Mouse (Mus musculus): Measurements from ENCODE around the gene Chmp2a. TPM values are rescaled to one million over a fixed set of nuclear protein-coding genes. Genes with fewer than 3 reads are reported as not detected.

Gene Chmp2a
- polyA plus RNA-seq, 1 experiment from 2014 or later: 179 TPM

- Histone ChIP-seq H3K36me3 (no peaks in the 10 kb centered on the region), H3K4me2 (replicated peaks) (no peak within 1 kb of the TSS), H3K4me1 (no peaks in the 10 kb centered on the region), H3K27me3 (no peaks in the 10 kb centered on the region), H3K9me3 (replicated peaks) (no peaks in the 10 kb centered on the region), H3K27ac (replicated peaks) (no peak within 1 kb of the TSS), H3K9ac (no peak within 1 kb of the TSS), H3K4me3 (replicated peaks) (no peak within 1 kb of the TSS)
- ATAC-seq (ENCODE audit: insufficient number of reproducible peaks, low FRiP score, low TSS enrichment, low read depth): no peak
- 72% methylated on average over 5 of the region's 5 CpGs for WGBS
Measured at GRCm38 (mm10) chr7:12998053-12998452, 36.6 kb downstream of the Chmp2a start, which contains the start of gene Slc27a5. Gene Slc27a5 (minus strand): TSS chr7:12998192.

- H3K4me2 ChIP-seq (replicated peaks): no peak overlapping the region
- H3K4me3 ChIP-seq (replicated peaks): no peak overlapping the region
- H3K4me1 ChIP-seq: no peaks in the 10 kb centered on the region
- no peaks in the 10 kb centered on the region for H3K27me3 ChIP-seq
- no peak overlapping the region for H3K9ac ChIP-seq
- H3K9me3 ChIP-seq (replicated peaks): no peaks in the 10 kb centered on the region
- H3K27ac ChIP-seq (replicated peaks): no peak overlapping the region
- H3K36me3 ChIP-seq: no peaks in the 10 kb centered on the region
- ATAC-seq (ENCODE audit: insufficient number of reproducible peaks, low FRiP score, low TSS enrichment, low read depth): no peak
- 59% methylated on average over 5 of the region's 5 CpGs for WGBS
Measured at GRCm38 (mm10) chr7:12997230-12997629, 37.4 kb downstream of the Chmp2a start.

GRCm38 (mm10) chr7:12995862-12996261 lies 38.7 kb downstream of the Chmp2a start:
- no peak overlapping the region for H3K27ac ChIP-seq (replicated peaks)
- H3K4me1 ChIP-seq: no peaks in the 10 kb centered on the region
- no peak overlapping the region for H3K4me3 ChIP-seq (replicated peaks)
- no peaks in the 10 kb centered on the region for H3K36me3 ChIP-seq
- ATAC-seq (ENCODE audit: insufficient number of reproducible peaks, low FRiP score, low TSS enrichment, low read depth): no peak
- H3K27me3 ChIP-seq: no peaks in the 10 kb centered on the region
- H3K9ac ChIP-seq: no peak overlapping the region
- no peak overlapping the region for H3K4me2 ChIP-seq (replicated peaks)
- no peaks in the 10 kb centered on the region for H3K9me3 ChIP-seq (replicated peaks)

DNA sequence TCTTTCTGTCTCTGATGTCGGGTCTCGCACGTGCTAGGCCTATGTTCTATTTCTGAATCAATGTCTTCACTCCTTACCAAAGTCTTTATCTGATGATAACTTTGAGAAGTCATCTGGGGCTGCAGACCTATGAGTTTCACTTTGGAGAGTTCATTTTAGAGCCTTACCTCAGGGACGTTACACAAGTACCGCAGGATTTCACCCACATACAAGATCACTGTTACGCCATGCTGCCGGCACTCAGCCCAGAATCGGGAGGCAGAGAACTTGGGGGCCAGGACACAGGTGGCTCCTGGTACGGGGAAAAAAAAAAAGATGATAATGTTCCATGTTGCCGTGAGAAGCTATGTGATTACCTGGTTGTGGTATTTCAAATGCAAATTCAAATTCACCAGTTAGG lies 41.5 kb downstream of the Chmp2a start:
- no peak for ATAC-seq (ENCODE audit: insufficient number of reproducible peaks, low FRiP score, low TSS enrichment, low read depth)
- Histone ChIP-seq H3K4me1 (no peaks in the 10 kb centered on the region), H3K4me2 (replicated peaks) (no peak overlapping the region), H3K9me3 (replicated peaks) (no peaks in the 10 kb centered on the region), H3K9ac (no peak overlapping the region), H3K27me3 (no peaks in the 10 kb centered on the region), H3K36me3 (no peaks in the 10 kb centered on the region), H3K4me3 (replicated peaks) (no peak overlapping the region), H3K27ac (replicated peaks) (no peak overlapping the region)
- 91% methylated on average over 10 of the region's 10 CpGs for WGBS

DNA sequence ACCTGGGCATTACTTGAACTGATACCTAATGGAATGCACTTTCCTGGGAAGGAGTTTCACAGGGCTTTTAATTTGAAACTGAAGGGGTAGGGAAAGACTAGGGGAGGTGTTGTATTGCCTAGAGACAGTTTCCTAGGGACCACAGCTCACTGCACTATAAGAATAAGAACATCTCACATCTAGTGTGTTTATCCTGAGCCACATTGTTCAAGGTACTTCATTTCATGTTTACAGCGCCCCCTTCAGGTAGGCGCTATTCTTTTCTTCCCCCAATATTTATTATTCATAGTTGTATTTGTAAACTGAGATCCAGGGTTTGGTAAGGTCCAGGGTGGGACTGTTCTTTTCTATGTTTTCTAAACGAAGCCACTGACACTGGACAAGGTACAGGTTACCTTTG lies 42.4 kb downstream of the Chmp2a start:
- no peak overlapping the region for H3K4me3 ChIP-seq (replicated peaks)
- no peak for ATAC-seq (ENCODE audit: insufficient number of reproducible peaks, low FRiP score, low TSS enrichment, low read depth)
- H3K27me3 ChIP-seq: no peaks in the 10 kb centered on the region
- no peaks in the 10 kb centered on the region for H3K4me1 ChIP-seq
- no peak overlapping the region for H3K4me2 ChIP-seq (replicated peaks)
- H3K9ac ChIP-seq: no peak overlapping the region
- H3K36me3 ChIP-seq: no peaks in the 10 kb centered on the region
- H3K27ac ChIP-seq (replicated peaks): no peak overlapping the region
- 7% methylated on average over 3 of the region's 3 CpGs for WGBS
- H3K9me3 ChIP-seq (replicated peaks): no peaks in the 10 kb centered on the region

- 77% methylated on average over 8 of the region's 8 CpGs for WGBS
- H3K4me1 ChIP-seq: no peaks in the 10 kb centered on the region
- no peaks in the 10 kb centered on the region for H3K9me3 ChIP-seq (replicated peaks)
- no peaks in the 10 kb centered on the region for H3K27me3 ChIP-seq
- no peak overlapping the region for H3K4me2 ChIP-seq (replicated peaks)
- H3K36me3 ChIP-seq: no peaks in the 10 kb centered on the region
- no peak overlapping the region for H3K4me3 ChIP-seq (replicated peaks)
- H3K9ac ChIP-seq: no peak overlapping the region
- ATAC-seq (ENCODE audit: insufficient number of reproducible peaks, low FRiP score, low TSS enrichment, low read depth): no peak
- H3K27ac ChIP-seq (replicated peaks): no peak overlapping the region
Measured at GRCm38 (mm10) chr7:12987409-12988189, 47.0 kb downstream of the Chmp2a start.

GRCm38 (mm10) chr7:12986906-12987305 lies 47.7 kb downstream of the Chmp2a start:
- WGBS: 86% methylated on average over 8 of the region's 8 CpGs

GRCm38 (mm10) chr7:12985724-12986123 lies 48.9 kb downstream of the Chmp2a start:
- no peak overlapping the region for H3K9ac ChIP-seq
- H3K27ac ChIP-seq (replicated peaks): no peak overlapping the region
- H3K4me3 ChIP-seq (replicated peaks): no peak overlapping the region
- no peak for ATAC-seq (ENCODE audit: insufficient number of reproducible peaks, low FRiP score, low TSS enrichment, low read depth)
- no peaks in the 10 kb centered on the region for H3K36me3 ChIP-seq
- H3K4me1 ChIP-seq: no peaks in the 10 kb centered on the region
- H3K4me2 ChIP-seq (replicated peaks): no peak overlapping the region
- no peaks in the 10 kb centered on the region for H3K27me3 ChIP-seq
- H3K9me3 ChIP-seq (replicated peaks): no peaks in the 10 kb centered on the region
- 87% methylated on average over 1 of the region's 1 CpGs for WGBS

More at GRCm38 (mm10) chr7:12986906-12987305, 47.7 kb downstream of the Chmp2a start:
- Histone ChIP-seq H3K4me3 (replicated peaks) (no peak overlapping the region), H3K36me3 (no peaks in the 10 kb centered on the region), H3K9me3 (replicated peaks) (no peaks in the 10 kb centered on the region), H3K27ac (replicated peaks) (no peak overlapping the region), H3K4me2 (replicated peaks) (no peak overlapping the region), H3K27me3 (no peaks in the 10 kb centered on the region), H3K4me1 (no peaks in the 10 kb centered on the region), H3K9ac (no peak overlapping the region)
- no peak for ATAC-seq (ENCODE audit: insufficient number of reproducible peaks, low FRiP score, low TSS enrichment, low read depth)

Other genes starting within 250 kb of the Chmp2a start
- gene Zscan18, start 231.2 kb downstream of the Chmp2a start, polyA plus RNA-seq (2015; fragmentation: Nextera tagmentation; extraction: Ambion mirVana): 8.8 and 10.4 TPM in 2 replicates
- gene Zfp329, start 215.9 kb downstream of the Chmp2a start, polyA plus RNA-seq (2015; fragmentation: Nextera tagmentation; extraction: Ambion mirVana): 14.7 and 15.5 TPM in 2 replicates
- 36.6 and 39.7 TPM in 2 replicates for gene Zfp110, start 200.0 kb downstream of the Chmp2a start, polyA plus RNA-seq (2015; fragmentation: Nextera tagmentation; extraction: Ambion mirVana)
- 5.0 and 5.1 TPM in 2 replicates for gene Zfp128, start 153.6 kb downstream of the Chmp2a start, polyA plus RNA-seq (2015; fragmentation: Nextera tagmentation; extraction: Ambion mirVana)
- 17.5 and 17.7 TPM in 2 replicates for gene Zscan22, start 137.0 kb downstream of the Chmp2a start, polyA plus RNA-seq (2015; fragmentation: Nextera tagmentation; extraction: Ambion mirVana)
- 1,070 and 1,140 TPM in 2 replicates for gene Rps5, start 112.5 kb downstream of the Chmp2a start, polyA plus RNA-seq (2015; fragmentation: Nextera tagmentation; extraction: Ambion mirVana)
- 2.6 and 2.8 TPM in 2 replicates for gene Rnf225, start 107.4 kb downstream of the Chmp2a start, polyA plus RNA-seq (2015; fragmentation: Nextera tagmentation; extraction: Ambion mirVana)
- 12.9 and 14.0 TPM in 2 replicates for gene Zfp324, start 69.0 kb downstream of the Chmp2a start, polyA plus RNA-seq (2015; fragmentation: Nextera tagmentation; extraction: Ambion mirVana)
- gene Zfp446, start 57.0 kb downstream of the Chmp2a start, polyA plus RNA-seq (2015; fragmentation: Nextera tagmentation; extraction: Ambion mirVana): 8.6 and 10.7 TPM in 2 replicates
- 0.20 TPM in 1 of 2 replicates, not detected in the other for gene Slc27a5, start 36.6 kb downstream of the Chmp2a start, polyA plus RNA-seq (2015; fragmentation: Nextera tagmentation; extraction: Ambion mirVana)
- 279 and 290 TPM in 2 replicates for gene Trim28, start 35.7 kb downstream of the Chmp2a start, polyA plus RNA-seq (2015; fragmentation: Nextera tagmentation; extraction: Ambion mirVana)
- gene Zbtb45, start 24.8 kb downstream of the Chmp2a start, polyA plus RNA-seq (2015; fragmentation: Nextera tagmentation; extraction: Ambion mirVana): 26.0 and 29.4 TPM in 2 replicates
- 126 and 127 TPM in 2 replicates for gene Ube2m, start 3.5 kb upstream of the Chmp2a start, polyA plus RNA-seq (2015; fragmentation: Nextera tagmentation; extraction: Ambion mirVana)
- 4.4 and 4.6 TPM in 2 replicates for gene Mzf1, start 20.0 kb upstream of the Chmp2a start, polyA plus RNA-seq (2015; fragmentation: Nextera tagmentation; extraction: Ambion mirVana)
- not detected in 2 replicates for gene Vmn1r85, start 60.4 kb upstream of the Chmp2a start, polyA plus RNA-seq (2015; fragmentation: Nextera tagmentation; extraction: Ambion mirVana)
- not detected in 2 replicates for gene Vmn1r86, start 85.1 kb upstream of the Chmp2a start, polyA plus RNA-seq (2015; fragmentation: Nextera tagmentation; extraction: Ambion mirVana)
- 0.04 TPM in 1 of 2 replicates, not detected in the other for gene Vmn1r87, start 105.3 kb upstream of the Chmp2a start, polyA plus RNA-seq (2015; fragmentation: Nextera tagmentation; extraction: Ambion mirVana)
- gene Vmn1r88, start 124.8 kb upstream of the Chmp2a start, polyA plus RNA-seq (2015; fragmentation: Nextera tagmentation; extraction: Ambion mirVana): 0.03 TPM in 1 of 2 replicates, not detected in the other
- not detected in 2 replicates for gene Vmn1r89, start 178.2 kb upstream of the Chmp2a start, polyA plus RNA-seq (2015; fragmentation: Nextera tagmentation; extraction: Ambion mirVana)
- gene Lig1, start 242.5 kb upstream of the Chmp2a start, polyA plus RNA-seq (2015; fragmentation: Nextera tagmentation; extraction: Ambion mirVana): 82.4 and 84.8 TPM in 2 replicates
- 10.7 TPM in 2 replicates for gene Zswim9, start 243.9 kb upstream of the Chmp2a start, polyA plus RNA-seq (2015; fragmentation: Nextera tagmentation; extraction: Ambion mirVana)

All from embryonic facial prominence, embryonic 15.5 days (tissue).